Mouse (Mus musculus) 416B (cell line): ENCODE measurements around the gene Foxa2.

Experiments used
- DNase-seq: peaks from one replicate; pipeline ENCODE4 v3.0.0; 2011; ENCODE audit warnings: low read depth

Gene Foxa2

DNA sequence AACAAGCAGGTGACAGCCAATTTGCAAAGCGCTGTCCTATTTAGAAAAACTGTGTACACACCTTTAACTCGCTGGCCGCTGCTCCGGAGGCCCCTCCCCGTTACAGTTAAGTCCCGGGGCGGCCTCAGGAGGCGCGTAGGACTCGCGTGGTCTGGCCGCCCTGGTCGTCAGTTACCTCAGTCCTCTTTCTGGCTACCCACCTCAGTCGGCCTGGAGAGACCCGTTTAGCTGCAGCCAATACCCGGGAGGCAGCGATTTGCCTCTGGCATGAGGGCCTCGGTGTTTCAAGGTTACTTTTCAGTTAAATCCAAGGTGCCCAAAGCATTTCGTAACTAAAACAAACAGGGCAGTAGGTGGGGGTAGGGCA, at the start of gene Foxa2:
Gene Foxa2, minus strand, starts transcription at position 171 of the 367 bp plus-strand sequence.
- DNase-seq = no peak

DNA sequence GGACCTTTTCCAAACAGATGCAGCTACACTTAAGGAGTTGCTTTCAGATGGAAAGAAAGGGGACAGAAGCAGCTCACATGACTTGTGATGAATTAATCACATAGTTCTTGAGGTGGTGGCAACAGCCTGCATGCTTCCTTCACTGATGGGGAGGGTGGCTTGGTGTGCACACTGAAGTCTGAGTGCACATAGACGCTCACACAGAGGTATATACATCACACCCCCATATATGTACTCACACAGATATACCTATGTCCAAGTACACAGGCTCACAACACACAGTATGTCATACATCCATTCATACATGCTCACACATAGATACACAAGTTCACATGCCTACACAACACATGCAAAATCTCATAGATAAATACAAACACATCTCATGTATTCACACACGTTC, 45.3 kb upstream of the Foxa2 start:
- no peak for DNase-seq

DNA sequence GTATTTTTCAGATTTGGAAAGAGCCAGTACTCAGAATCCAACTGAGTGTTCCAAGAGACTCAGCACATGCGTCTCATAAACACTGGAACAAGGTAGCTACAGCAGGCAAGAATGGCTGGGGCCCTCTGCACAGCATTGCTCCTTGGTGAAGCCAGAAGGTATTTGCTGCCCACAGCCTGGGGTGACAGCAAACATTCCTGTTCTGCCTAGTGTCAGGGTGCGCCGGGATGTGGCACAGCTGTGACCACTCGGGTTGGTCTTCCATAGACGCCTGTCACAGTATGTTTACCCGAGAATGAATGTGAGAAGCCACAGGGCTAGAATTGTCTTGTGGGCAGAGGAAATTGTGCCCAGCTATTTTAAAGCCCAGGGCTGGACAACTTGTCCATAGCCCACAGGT, 44.9 kb upstream of the Foxa2 start:
- DNase-seq = no peak

DNA sequence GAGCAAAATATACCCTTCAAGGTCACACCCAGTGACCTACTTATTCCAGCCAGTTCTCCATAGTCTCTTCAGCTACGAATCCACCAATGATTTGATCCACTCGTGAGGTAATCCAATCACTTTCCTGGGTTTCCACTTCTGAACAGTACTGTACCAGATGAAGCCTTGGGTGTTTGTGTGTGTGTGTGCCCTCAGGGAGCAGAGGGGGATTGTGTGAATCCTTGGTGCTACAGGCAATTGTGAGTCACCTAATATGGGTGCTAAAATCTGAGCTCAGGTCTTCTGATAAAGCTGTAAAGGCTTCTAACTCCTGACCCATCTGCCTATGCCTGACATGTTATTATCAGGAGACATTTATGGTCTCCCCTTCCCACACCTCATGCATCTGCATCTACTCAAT, 43.3 kb upstream of the Foxa2 start:
- DNase-seq = no peak

DNA sequence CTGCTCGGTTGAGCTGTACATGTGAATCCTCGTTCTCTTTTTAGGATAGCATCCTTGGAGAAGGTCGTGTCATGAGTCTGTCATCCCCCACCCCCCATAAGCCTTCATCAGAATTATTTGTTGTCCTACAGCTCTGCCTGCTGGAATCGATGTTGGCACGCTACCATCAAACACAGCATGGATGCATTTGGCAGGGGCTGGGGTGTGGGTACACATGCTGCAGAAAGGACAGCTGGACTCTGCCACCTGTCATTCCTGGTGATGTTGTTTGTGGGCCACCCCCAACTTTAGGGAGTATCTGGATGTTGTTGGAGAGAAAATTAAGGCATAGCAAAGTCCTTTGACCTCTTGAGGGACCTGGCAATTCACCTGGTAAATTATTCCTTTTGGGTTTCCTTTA, 38.8 kb upstream of the Foxa2 start:
- no peak for DNase-seq

DNA sequence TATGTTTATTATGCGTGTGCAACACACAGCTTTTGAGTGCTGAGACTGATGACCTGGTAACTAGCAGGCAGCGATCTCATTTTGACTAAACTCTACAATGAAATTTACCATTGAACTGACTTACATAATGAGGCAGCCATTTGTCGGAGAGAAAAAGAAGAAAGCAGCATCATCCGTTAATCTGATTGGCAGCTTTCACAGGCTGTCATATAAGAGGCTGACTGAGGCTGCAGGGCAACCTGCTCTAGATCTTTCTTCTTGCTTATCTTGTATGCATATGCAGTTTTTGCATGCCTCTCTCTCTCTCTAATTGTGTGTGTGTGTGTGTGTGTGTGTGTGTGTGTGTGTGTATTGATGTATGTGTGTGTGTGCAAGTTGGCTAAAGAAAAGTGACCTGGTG, 38.4 kb upstream of the Foxa2 start:
- DNase-seq = no peak

DNA sequence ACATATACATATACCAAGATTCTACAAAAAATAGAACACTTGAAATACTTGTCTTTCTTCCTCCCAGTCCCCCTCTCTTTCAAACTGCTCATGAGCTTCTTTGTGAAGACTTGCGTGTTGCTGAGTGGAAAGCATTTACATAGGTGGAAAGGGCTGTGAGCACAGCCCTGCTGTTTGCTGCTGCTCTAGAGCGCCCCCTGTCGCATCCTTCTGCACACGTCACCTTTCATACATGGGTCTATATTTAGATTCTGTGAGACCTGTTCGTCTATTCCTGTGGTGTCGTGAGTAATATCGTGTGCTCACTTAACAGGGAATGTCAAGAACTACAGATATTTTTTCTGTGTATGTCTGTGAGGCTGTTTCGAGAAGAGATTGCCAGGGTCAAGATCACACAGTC, 35.5 kb upstream of the Foxa2 start:
- peak; percentile 40 for DNase-seq

DNA sequence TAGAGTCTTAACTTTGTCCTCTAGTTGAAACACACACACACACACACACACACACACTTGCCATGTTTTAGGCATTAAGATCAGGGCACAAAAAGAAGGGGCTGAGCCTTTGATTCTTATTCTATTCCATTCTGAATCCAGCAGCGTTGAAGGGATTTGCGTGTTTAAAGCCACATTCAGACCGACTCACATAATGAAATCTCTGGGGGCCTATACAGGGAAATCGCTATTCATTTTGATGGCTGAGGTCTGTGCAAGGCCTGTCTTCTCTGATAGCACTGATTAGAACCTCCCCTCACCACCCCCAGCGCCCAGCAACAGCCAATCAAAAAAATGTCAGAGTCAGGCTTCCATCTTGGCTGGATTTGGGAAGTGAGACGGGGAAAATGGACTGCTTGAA, 13.9 kb upstream of the Foxa2 start:
- no peak for DNase-seq

DNA sequence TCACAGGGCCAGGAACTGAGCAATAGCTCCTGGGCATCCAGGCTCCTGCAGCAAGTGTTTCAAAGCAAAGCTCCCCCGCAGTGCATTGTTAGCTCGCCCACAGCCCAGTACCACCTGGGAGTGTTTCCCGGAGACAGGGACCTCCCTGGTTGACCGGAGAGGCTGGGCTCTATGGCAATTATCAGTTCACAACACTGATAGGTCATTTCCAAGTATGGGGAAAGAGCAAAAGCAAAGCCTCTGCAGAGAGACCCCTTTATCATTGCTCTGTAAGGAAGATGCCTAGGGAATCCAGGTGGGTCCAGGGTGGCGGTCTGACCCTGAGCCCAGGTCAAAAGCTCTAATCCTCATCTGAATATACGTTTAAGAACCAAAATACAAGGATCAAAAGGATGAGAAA, 6.6 kb upstream of the Foxa2 start:
- DNase-seq = no peak

DNA sequence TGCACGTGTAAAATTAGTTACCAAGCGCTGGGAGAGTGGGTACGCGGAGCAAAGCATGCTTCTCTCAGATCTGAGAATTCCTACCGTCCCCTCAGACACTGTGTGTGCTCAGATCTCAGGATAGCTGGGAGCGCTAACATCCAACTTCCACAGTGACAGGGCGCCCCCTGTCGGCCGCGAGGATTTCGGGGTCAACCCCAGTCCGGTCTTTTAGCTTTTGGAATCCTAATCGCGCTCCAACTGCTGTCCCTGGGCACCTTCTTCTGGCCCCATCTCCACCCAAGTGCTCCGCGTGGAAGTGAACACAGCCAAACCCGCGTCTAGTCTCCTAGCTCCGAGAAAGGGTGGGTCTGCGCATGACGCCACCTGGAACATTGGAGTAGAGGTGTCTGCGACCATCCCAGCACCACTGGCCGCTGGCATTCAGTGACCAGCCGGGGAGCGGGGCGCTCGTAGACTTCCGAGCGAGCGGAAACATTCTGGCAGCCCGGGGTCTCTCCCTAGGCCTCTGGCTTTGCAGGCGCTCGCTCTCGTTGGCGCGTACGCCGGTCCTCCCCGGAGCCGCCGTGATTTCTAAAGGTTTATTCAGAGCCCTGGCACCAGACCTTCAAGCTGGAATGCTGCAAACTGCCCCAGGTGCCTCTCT, 1.8 kb upstream of the Foxa2 start:
- peak; percentile 3 for DNase-seq

DNA sequence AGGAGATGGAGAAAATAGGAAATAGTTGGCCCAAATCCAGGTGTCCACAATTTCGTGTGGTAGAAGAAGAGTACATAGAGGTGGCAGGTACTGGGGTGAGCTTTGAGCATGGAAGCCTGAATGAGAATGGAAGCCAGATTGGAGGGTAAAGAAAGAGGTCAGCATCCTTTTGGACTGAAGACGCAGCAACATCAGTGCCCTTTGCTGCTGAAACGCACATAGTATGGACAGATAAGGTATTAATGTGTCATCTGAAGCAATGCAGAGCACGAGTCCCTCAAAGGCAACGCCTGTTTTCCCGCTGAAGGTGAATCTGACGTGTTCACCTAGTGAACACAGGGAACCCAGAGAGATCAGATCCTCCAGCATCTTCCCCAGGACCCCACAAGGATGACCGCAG, 842 bp upstream of the Foxa2 start:
- no peak for DNase-seq

DNA sequence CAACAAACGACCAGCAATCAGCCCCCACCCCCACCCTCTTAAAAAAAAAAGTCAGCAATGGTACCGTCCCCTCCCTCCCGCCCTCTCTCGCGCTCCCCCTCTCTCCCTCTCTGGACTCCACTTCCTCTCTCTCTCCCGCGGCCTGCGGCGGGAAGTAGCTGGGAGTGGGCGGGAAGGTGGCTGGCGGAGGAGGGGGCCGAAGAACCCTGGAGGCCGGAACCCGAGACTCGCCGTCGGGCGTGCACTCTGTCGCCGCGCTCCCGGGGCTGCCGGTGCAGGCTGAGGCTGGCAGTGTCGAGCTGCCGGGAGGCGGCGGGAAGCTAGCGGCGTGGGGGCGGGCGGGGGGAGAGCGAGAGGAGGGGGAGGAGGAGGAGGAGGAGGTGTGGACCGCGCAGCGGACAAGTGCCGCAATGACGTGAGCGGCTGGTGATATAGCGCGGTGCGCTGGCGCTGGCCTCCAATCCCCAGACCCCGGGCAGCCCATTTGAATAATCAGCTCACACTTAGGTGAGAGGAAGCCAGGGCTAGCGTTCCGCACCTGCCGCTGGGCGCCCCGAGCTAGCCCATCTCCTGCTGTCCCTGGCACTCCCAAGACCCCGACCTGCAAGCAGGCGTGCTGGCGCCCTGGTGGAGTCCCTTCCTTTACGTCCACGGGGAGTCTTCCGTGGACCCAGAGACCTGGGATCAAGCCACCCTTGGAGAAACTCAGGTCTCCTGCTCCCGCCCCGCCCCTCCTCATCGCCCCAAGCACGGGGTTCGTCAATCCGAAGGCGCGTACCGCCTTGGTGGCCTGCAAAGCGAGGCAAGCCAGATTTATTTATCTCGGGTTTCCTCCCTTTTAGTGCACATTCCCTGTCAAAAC, 601 bp downstream of the Foxa2 start:
- DNase-seq = no peak

DNA sequence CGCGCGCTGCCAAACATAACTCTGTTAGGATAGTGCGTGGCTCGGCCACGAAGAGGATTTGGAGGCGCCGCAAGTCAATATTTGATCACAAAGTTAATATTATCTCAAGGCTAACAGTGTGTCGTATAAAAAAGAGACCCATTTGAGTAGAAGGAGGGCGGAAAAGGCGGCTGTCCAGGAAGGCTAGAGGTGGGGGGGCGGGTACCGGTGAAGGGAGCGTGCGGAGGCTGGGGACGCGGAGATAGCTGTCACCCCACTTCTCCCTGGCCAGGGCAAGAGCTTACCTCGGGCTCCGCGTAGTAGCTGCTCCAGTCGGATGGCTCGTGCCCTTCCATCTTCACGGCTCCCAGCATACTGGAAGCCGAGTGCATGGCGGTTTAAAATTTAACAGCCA, 1.2 kb downstream of the Foxa2 start:
- no peak for DNase-seq

DNA sequence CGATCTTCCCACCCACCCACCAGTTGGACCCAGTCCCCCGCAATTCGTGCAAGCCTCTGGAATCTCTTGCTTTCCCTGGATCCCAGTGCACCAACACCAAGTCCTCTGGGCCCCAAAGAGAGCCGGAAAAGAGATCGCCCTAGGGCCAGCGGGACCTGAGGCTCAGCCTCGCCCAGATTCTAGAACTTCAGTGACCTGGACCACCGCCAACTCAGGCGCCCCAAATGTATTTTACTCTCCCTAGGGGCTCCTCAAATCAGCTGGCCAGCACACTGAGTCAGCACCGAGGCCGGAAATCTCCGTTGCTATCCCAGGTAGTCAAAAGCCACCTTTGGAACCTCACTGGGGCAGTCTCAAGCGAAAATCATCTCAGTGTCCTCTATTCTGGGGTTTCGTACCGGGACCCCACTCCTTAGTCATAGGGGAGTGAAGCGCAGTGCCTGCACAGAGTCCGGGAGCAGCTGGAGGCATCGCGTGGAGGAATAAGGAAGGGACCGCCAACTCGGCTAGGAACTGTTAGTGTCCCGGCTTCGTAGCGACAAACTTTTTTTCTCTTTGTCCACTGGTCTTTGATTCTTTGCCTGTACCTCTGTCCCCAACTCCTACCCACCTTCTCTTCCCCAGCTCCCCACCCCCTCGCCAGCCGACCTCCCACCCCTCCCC, 1.8 kb downstream of the Foxa2 start:
- DNase-seq = no peak

DNA sequence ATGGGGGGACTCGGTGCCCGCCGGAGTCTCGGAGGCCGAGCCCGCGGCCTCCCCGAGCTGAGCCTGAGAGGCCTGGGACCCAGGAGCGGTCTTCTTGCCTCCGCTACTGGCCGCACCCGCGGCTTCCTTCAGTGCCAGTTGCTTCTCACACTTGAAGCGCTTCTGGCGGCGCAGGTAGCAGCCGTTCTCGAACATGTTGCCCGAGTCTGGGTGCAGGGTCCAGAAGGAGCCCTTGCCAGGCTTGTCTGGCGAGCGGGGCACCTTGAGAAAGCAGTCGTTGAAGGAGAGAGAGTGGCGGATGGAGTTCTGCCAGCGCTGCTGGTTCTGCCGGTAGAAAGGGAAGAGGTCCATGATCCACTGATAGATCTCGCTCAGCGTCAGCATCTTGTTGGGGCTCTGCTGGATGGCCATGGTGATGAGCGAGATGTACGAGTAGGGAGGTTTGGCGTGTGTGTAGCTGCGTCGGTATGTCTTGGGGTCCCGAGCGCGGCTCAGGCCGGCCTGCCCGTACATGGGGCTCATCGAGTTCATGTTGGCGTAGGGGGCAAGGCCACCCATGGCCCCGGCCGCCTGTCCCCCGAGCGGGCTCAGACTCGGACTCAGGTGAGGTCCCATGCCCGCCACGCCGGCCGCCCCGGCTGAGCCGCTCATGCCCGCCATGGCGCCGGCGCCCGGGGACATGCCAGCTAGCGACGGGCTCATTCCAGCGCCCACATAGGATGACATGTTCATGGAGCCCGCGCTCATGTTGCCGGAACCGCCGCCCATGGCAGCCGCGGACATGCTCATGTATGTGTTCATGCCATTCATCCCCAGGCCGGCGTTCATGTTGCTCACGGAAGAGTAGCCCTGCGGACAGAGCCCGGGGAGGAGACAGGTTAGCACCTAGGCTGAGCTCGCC, 2.5 kb downstream of the Foxa2 start:
- no peak for DNase-seq

DNA sequence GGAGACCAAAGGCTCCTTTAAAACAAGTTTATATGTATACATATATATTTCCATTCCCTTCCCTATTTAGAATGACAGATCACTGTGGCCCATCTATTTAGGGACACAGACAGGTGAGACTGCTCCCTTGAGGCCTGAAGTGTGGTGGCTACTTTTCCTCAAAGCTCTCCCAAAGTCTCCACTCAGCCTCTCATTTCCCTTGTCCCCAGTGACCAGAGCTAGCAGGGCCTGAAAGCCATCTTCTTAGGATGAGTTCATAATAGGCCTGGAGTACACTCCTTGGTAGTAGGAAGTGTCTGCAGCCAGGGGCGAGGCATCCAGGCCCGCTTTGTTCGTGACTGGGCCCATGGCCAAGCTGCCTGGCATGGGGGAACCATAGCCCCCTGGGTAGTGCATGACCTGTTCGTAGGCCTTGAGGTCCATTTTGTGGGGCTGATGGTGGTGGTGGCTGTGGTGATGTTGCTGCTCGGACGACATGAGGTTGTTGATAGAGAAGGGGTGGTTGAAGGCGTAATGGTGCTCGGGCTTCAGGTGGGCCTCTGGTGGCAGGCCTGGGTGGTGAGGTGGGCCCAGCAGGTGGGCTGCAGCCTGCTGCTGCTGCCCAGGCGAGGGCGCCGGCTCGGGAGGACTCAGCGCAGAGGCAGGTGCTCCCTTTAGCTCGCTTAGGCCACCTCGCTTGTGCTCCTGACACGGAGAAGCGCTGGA, 3.3 kb downstream of the Foxa2 start:
- DNase-seq = no peak

DNA sequence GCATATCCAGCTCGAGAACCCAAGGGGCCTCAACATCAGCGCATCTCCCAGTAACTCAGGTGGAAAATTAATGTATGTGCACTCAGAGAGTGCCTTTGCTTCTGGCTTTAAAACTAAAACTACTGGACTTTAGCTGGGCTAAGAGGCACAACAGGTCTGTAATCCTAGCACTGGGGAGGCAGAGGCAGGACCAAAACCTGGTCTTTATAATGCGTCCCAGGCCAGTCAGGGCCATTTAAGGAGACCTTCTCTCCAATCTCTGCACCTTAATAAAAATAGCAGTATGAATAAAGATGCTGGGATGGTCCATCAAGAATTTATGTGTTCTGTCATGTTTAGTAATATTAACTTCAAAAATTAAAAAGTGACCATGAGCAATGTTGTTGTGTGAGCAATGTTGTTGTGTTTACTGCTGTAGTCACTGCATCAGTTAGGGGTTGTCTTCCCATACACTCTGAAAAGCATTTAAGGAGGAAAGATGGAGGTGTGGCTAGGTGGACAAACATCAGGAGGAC, 4.6 kb downstream of the Foxa2 start:
- DNase-seq = no peak

DNA sequence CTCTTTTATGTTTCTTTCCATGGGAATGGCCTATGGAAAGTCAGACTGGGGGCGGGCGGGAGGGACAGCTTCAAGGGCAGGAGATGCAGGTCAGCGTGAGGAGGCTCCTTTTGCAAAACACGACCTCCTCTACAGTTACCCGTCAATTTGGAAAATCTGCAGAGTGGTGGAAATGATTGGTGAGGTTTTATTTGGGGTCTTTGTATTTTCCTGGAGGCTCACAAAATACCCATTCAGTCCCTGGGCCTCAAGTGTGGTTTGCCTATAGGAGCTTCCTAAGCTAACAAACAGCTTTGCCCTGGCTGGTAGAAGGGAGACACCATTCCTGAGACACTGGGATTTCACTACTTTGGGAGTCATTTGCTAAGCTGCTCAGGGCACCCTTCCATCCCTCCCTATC, 5.4 kb downstream of the Foxa2 start:
- no peak for DNase-seq

DNA sequence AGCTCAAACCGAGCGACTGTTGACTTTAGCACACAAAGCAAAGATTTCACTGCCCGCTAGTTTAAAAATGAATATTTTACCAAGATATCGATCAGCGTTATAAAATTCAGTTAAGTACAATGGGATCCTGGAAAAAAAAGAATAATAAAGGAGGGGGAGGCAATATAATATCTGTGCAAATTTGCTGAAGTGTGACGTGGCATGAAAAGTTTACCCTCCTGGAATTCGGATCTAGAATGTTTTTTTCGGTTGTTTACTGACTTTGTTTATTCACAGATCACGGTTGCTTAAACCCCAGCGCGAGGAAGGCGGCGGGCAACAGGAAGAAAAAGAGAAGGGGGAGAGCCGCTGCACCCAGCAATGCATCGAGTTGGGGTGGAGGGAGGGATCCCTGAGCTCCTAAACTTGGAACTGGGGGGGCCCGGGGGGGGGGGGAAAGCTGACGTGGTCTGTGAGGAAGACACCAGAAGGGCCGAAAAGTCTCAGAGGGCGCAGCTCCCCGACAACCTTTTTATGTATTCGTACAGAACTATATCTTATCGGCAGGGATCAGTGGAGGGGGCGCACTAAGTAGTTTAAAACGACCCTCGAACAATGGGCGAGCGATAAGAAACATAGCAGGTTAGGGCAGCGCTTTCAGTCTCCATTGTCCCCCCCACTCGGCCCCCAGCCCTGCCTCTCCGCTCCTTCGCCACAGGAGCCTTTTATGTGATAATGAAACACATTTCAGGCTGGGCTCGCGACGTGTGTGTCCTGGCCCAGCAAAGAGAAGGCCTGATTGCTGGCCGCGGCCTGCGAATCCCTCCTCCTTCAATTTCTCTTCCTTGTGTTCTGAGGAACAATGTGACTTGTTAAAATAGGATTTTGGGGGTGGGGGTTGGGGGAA, 6.3 kb downstream of the Foxa2 start:
- DNase-seq = no peak
